Mouse (Mus musculus) kidney, embryonic 14.5 days (tissue): ENCODE measurements around the gene Abca12. TPM values are rescaled to one million over a fixed set of nuclear protein-coding genes. Genes with fewer than 3 reads are reported as not detected.

Experiments used
- ATAC-seq: fragments of 200-750 bp; cut with Nextera tagmentation; 2 replicates; pipeline ENCODE4 v1.8.0; 2017; ENCODE audit warnings: moderate number of reproducible peaks, mild to moderate bottlenecking, moderate TSS enrichment, moderate library complexity; ENCODE audit not compliant: low FRiP score, low TSS enrichment
- H3K27ac ChIP-seq: fragments of 300-500 bp; sonication (generic); 2 replicates; pipeline ENCODE4 v1.5.1; 2014; ENCODE audit warnings: low read depth, mild to moderate bottlenecking, low read length, moderate library complexity, mixed read lengths
- H3K27me3 ChIP-seq: fragments of 300-500 bp; sonication (generic); 2 replicates; pipeline ENCODE4 v1.6.1; 2014; ENCODE audit warnings: mild to moderate bottlenecking, low read length; ENCODE audit not compliant: control insufficient read depth, insufficient read depth
- H3K36me3 ChIP-seq: fragments of 300-500 bp; sonication (generic); 2 replicates; pipeline ENCODE4 v1.6.1; 2014; ENCODE audit warnings: low read length, mixed read lengths; ENCODE audit not compliant: control insufficient read depth, insufficient read depth
- H3K4me1 ChIP-seq: fragments of 300-500 bp; sonication (generic); 2 replicates; pipeline ENCODE4 v1.6.1; 2014; ENCODE audit warnings: low read length, mixed read lengths; ENCODE audit not compliant: control insufficient read depth, insufficient read depth
- H3K4me2 ChIP-seq: fragments of 300-500 bp; sonication (generic); replicated peaks from 2 replicates; pipeline ENCODE4 v1.6.1; 2014; ENCODE audit warnings: low read depth, mild to moderate bottlenecking, low read length
- H3K4me3 ChIP-seq: fragments of 300-500 bp; sonication (generic); 2 replicates; pipeline ENCODE4 v1.5.1; 2014; ENCODE audit warnings: mild to moderate bottlenecking, low read length
- H3K9ac ChIP-seq: fragments of 300-500 bp; sonication (generic); 2 replicates; pipeline ENCODE4 v1.6.1; 2014; ENCODE audit warnings: low read depth, mild to moderate bottlenecking, low read length, moderate library complexity
- H3K9me3 ChIP-seq: fragments of 300-500 bp; sonication (generic); 2 replicates; pipeline ENCODE4 v1.6.1; 2016; ENCODE audit warnings: low read length; ENCODE audit not compliant: control insufficient read depth
- WGBS: fragments of 180-500 bp; shearing (Covaris S2); extraction: QIAGEN DNeasy Blood & Tissue Kit; methylation state at CpG from one replicate; pipeline ENCODE4 v1.1.7; 2014; 5-methylcytosine and 5-hydroxymethylcytosine counted together
- polyA plus RNA-seq: library from polyadenylated mRNA; unstranded; fragments of >200 nt; fragmentation: Nextera tagmentation; extraction: Ambion mirVana; gene quantifications from 2 replicates; pipeline ENCODE4 v1.2.1, GENCODE M21; 2014

The Abca12 gene
- polyA plus RNA-seq, 1 experiment from 2014 or later = not detected

DNA sequence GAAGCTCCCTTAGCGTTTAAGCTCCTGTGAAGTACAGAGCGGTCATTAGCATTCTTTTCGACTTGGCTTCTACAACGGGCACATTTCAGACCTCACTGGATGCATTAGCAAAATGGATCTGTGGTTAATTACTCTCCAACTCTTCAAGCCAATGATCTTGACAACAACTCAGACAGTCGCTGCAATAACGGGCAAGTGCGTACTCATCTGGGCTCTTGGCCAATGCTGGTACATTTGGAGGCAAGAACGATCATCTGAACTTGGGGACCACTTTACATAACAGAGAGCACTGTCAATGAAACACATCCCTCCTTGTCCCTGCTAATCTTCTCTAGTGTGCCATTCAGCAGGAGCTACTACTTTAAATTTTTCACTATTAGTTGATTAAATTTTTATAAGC lies 148.1 kb downstream of the Abca12 start:
- H3K36me3 ChIP-seq = no peaks in the 10 kb centered on the region
- no peak overlapping the region for H3K27ac ChIP-seq
- ATAC-seq = no peak
- no peak overlapping the region for H3K9ac ChIP-seq
- H3K4me2 ChIP-seq = no peak overlapping the region
- no peak overlapping the region for H3K4me3 ChIP-seq
- WGBS = 98% methylated on average over 8 of the region's 8 CpGs
- H3K9me3 ChIP-seq = no peaks in the 10 kb centered on the region
- H3K4me1 ChIP-seq = no peaks in the 10 kb centered on the region
- no peaks in the 10 kb centered on the region for H3K27me3 ChIP-seq

DNA sequence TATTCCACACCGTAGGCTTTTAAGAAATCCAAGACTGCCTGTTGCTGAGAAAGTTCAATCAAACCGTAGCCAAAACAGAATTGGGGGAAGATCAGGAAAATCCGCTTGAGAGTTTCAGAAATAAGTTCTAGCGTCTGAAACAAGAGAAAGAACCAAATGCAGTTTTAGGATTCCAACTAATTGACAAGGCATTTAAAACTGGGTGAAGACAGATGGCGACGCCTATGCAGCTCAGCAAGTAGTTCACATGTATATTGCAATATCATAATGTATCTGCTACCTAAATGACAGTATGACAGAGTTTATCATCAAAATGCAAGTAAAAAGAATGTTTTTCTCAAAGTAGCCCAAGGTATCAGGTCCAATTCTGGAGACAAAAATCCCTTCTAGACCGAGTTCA lies 151.2 kb downstream of the Abca12 start:
- no peak overlapping the region for H3K4me3 ChIP-seq
- no peak overlapping the region for H3K4me2 ChIP-seq
- no peak overlapping the region for H3K9ac ChIP-seq
- H3K36me3 ChIP-seq = no peaks in the 10 kb centered on the region
- 96% methylated on average over 7 of the region's 7 CpGs for WGBS
- ATAC-seq = no peak
- no peaks in the 10 kb centered on the region for H3K9me3 ChIP-seq
- H3K27ac ChIP-seq = no peak overlapping the region
- no peaks in the 10 kb centered on the region for H3K27me3 ChIP-seq
- no peaks in the 10 kb centered on the region for H3K4me1 ChIP-seq

DNA sequence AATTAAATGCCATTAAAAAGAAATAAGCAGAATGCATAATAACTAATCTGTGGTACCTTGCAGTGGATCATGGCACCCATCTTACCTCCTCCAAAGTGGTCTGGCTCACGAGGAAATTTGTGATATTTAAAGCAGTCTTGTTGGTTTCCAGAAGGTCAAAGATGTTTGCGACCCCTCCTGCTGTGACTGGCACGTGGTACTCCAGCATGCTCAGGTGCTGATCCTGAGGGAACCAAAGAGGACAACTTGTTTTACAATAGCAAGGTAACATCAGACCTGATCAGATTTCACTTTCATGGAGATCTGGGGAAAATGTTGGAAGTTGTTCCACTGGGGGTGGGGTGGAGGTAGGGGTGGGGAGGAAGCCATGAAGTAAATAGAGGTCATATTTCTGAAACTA lies 170.1 kb downstream of the Abca12 start:
- 65% methylated on average over 3 of the region's 3 CpGs for WGBS
- no peaks in the 10 kb centered on the region for H3K27me3 ChIP-seq
- no peak overlapping the region for H3K9ac ChIP-seq
- H3K4me2 ChIP-seq = no peak overlapping the region
- no peak overlapping the region for H3K27ac ChIP-seq
- no peaks in the 10 kb centered on the region for H3K4me1 ChIP-seq
- no peaks in the 10 kb centered on the region for H3K36me3 ChIP-seq
- H3K9me3 ChIP-seq = no peaks in the 10 kb centered on the region
- ATAC-seq = no peak
- H3K4me3 ChIP-seq = no peak overlapping the region

DNA sequence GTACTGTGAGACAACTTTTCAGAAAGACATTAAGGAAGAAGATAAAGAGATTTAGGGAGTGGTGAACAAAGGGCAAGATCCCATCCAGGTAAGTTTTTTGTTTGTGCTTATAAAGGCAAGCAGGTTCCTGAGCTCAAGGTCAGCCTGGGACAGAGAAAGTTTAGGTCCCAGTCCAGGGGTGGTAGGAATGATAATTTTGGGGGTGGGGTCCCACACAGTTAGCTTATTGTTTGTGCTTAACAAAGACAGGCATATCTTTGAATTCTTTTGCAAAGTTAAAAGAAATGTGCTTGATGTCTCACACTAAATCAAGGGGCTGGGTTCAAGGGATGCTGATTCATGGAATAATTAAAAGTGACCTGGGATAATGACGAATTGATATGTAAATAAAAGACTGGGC lies 173.3 kb downstream of the Abca12 start:
- Histone ChIP-seq H3K27me3 (no peaks in the 10 kb centered on the region), H3K4me3 (no peak overlapping the region), H3K27ac (no peak overlapping the region), H3K36me3 (no peaks in the 10 kb centered on the region), H3K4me2 (no peak overlapping the region), H3K9ac (no peak overlapping the region), H3K9me3 (no peaks in the 10 kb centered on the region), H3K4me1 (no peaks in the 10 kb centered on the region)
- WGBS = 87% methylated on average over 1 of the region's 1 CpGs
- ATAC-seq = no peak

GRCm38 (mm10) chr1:71239586-71239985 lies 175.1 kb downstream of the Abca12 start:
- H3K27ac ChIP-seq = no peak overlapping the region
- H3K36me3 ChIP-seq = no peaks in the 10 kb centered on the region
- no peaks in the 10 kb centered on the region for H3K27me3 ChIP-seq
- no peaks in the 10 kb centered on the region for H3K9me3 ChIP-seq
- WGBS = 93% methylated on average over 4 of the region's 4 CpGs
- H3K4me1 ChIP-seq = no peaks in the 10 kb centered on the region
- no peak for ATAC-seq
- H3K4me3 ChIP-seq = no peak overlapping the region
- no peak overlapping the region for H3K4me2 ChIP-seq
- H3K9ac ChIP-seq = no peak overlapping the region

DNA sequence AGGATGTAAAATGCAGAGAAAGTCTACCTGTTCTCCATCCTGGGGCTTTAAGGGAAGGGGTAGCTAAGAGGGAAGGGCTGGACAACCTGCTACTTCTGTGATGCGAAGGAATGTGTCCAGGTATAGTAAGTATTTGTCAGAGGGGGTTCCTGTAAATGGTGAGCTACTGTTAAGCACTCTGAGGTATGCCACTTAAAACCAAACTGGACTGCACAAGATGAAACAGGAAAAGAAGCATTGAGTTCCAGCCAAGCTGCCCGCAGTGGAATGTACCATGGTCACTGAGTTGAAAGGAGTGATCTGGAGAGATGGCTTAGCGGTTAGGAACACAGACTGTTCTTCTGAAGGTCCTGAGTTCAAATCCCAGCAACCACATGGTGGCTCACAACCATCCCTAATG lies 179.4 kb downstream of the Abca12 start:
- ATAC-seq = no peak
- H3K27ac ChIP-seq = no peak overlapping the region
- no peak overlapping the region for H3K4me2 ChIP-seq
- no peak overlapping the region for H3K9ac ChIP-seq
- no peak overlapping the region for H3K4me3 ChIP-seq
- WGBS = 89% methylated on average over 3 of the region's 3 CpGs
- no peaks in the 10 kb centered on the region for H3K36me3 ChIP-seq
- no peaks in the 10 kb centered on the region for H3K9me3 ChIP-seq
- H3K27me3 ChIP-seq = no peaks in the 10 kb centered on the region
- no peaks in the 10 kb centered on the region for H3K4me1 ChIP-seq

GRCm38 (mm10) chr1:71231211-71231610 lies 183.5 kb downstream of the Abca12 start:
- Histone ChIP-seq H3K4me1 (no peaks in the 10 kb centered on the region), H3K4me2 (no peak overlapping the region), H3K36me3 (no peaks in the 10 kb centered on the region), H3K27me3 (no peaks in the 10 kb centered on the region), H3K9ac (no peak overlapping the region), H3K4me3 (no peak overlapping the region), H3K27ac (no peak overlapping the region), H3K9me3 (no peaks in the 10 kb centered on the region)
- WGBS = 82% methylated on average over 2 of the region's 2 CpGs
- ATAC-seq = no peak

- no peaks in the 10 kb centered on the region for H3K9me3 ChIP-seq
- H3K36me3 ChIP-seq = no peaks in the 10 kb centered on the region
- H3K4me1 ChIP-seq = no peaks in the 10 kb centered on the region
- H3K9ac ChIP-seq = no peak overlapping the region
- H3K27me3 ChIP-seq = no peaks in the 10 kb centered on the region
- no peak for ATAC-seq
- no peak overlapping the region for H3K4me3 ChIP-seq
- no peak overlapping the region for H3K27ac ChIP-seq
- 81% methylated on average over 4 of the region's 4 CpGs for WGBS
- no peak overlapping the region for H3K4me2 ChIP-seq
Measured at GRCm38 (mm10) chr1:71203581-71203980, 211.1 kb downstream of the Abca12 start.

GRCm38 (mm10) chr1:71196191-71196590 lies 218.5 kb downstream of the Abca12 start:
- no peaks in the 10 kb centered on the region for H3K27me3 ChIP-seq
- H3K4me2 ChIP-seq = no peak overlapping the region
- WGBS = 75% methylated on average over 6 of the region's 6 CpGs
- no peak overlapping the region for H3K4me3 ChIP-seq
- no peaks in the 10 kb centered on the region for H3K4me1 ChIP-seq
- no peaks in the 10 kb centered on the region for H3K9me3 ChIP-seq
- ATAC-seq = no peak
- no peak overlapping the region for H3K27ac ChIP-seq
- no peaks in the 10 kb centered on the region for H3K36me3 ChIP-seq
- no peak overlapping the region for H3K9ac ChIP-seq

GRCm38 (mm10) chr1:71195333-71195732 lies 219.4 kb downstream of the Abca12 start:
- no peak overlapping the region for H3K9ac ChIP-seq
- no peak overlapping the region for H3K4me3 ChIP-seq
- ATAC-seq = peak; percentile 32; the same call in 1 of the 2 replicates
- H3K4me2 ChIP-seq = no peak overlapping the region
- H3K27me3 ChIP-seq = no peaks in the 10 kb centered on the region
- no peaks in the 10 kb centered on the region for H3K9me3 ChIP-seq
- WGBS = 59% methylated on average over 4 of the region's 4 CpGs
- no peak overlapping the region for H3K27ac ChIP-seq
- H3K4me1 ChIP-seq = no peaks in the 10 kb centered on the region
- no peaks in the 10 kb centered on the region for H3K36me3 ChIP-seq
